In the genomic region with DNA sequence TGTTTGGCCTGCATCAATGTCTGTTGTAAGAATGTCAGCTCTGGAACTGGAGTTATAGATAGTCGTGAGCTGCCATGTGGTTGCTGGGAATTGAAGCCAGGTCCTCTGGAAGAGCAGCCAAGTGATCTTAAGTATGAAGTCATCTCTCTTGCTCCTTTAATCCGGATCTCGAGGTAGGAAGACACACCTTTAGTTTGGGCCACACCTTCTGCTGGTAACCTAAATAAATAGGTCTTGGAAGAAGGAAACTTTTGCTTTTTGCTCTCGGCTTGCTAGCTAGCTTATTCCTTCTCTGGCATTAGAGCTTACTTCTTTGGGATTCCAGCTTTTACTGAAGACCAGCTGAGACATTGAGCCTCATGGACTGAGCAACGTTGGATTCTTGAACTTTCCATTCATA, we compare ENCODE assay signal across 7 mouse cellular contexts. TPM values are rescaled to one million over a fixed set of nuclear protein-coding genes. Genes with fewer than 3 reads are reported as not detected.
DNase-seq lines count a peak whose midpoint lies in the region; ATAC-seq and TF ChIP-seq lines count a peak whose summit lies in the region.

A gene (plus strand): TSS at position 301 of the 400 bp plus-strand sequence.

- no peaks in the 10 kb centered on the region for H3K36me3 ChIP-seq in ES-E14 (ENCODE audit: control insufficient read depth, insufficient read depth, low read length, poor library complexity, severe bottlenecking)
- no peaks in the 10 kb centered on the region for H3K36me3 ChIP-seq in forebrain, embryonic 13.5 days (ENCODE audit: poor library complexity, severe bottlenecking)
- no peaks in the 10 kb centered on the region for H3K36me3 ChIP-seq in hindbrain, embryonic 10.5 days
- no peaks in the 10 kb centered on the region for H3K36me3 ChIP-seq in macrophage (ENCODE audit: inconsistent target)

- H3K9me3 ChIP-seq in ES-E14 (ENCODE audit: control insufficient read depth, insufficient read depth, low read depth, low read length), result no peaks in the 10 kb centered on the region
- H3K9me3 ChIP-seq in forebrain, embryonic 13.5 days (replicated peaks), result no peaks in the 10 kb centered on the region
- H3K9me3 ChIP-seq in hindbrain, embryonic 10.5 days, result no peaks in the 10 kb centered on the region

- H3K27me3 ChIP-seq in forebrain, embryonic 13.5 days, result no peaks in the 10 kb centered on the region
- H3K27me3 ChIP-seq in hindbrain, embryonic 10.5 days (ENCODE audit: insufficient read depth, poor library complexity, severe bottlenecking), result no peaks in the 10 kb centered on the region

- in situ Hi-C loops in ES-E14 (cut with MboI; ENCODE audit: low sequenced_read_pairs in 2 of 2, unreplicated experiment in 2 of 2), result no loop called here

- H3K79me2 ChIP-seq in macrophage (ENCODE audit: inconsistent target), result peaks cover 2% of the 10 kb centered on the region

- H3K27ac ChIP-seq in ES-E14 (ENCODE audit: insufficient read depth, low read depth, low read length, poor library complexity, severe bottlenecking), result no peak within 1 kb of the TSS
- no peak within 1 kb of the TSS for H3K27ac ChIP-seq in forebrain, embryonic 13.5 days
- H3K27ac ChIP-seq in hindbrain, embryonic 10.5 days, result no peak within 1 kb of the TSS
- H3K27ac ChIP-seq in macrophage, result no peak within 1 kb of the TSS

- DNase-seq in ES-E14 (ENCODE audit: low read depth, low spot score), result no peak
- DNase-seq in hindbrain, embryonic 10.5 days (ENCODE audit: low spot score), result no peak
- DNase-seq in cerebellum, adult 11 months, result no peak
- no peak for DNase-seq in B cell, adult 2 months

- no peak for ATAC-seq in CD4-positive, CD25-positive, alpha-beta regulatory T cell, adult 4 months
- no peak for ATAC-seq in forebrain, embryonic 13.5 days

- H3K4me2 ChIP-seq in forebrain, embryonic 13.5 days, result no peak within 1 kb of the TSS

- H3K4me3 ChIP-seq in ES-E14 (ENCODE audit: insufficient read depth in 1 of 2, low read depth in 1 of 2, low read length in 2 of 2, poor library complexity in 1 of 2, severe bottlenecking in 1 of 2) (no peak within 1 kb of the TSS), macrophage (ENCODE audit: inconsistent target) (no peak within 1 kb of the TSS)
- no peak within 1 kb of the TSS for H3K4me3 ChIP-seq in forebrain, embryonic 13.5 days
- H3K4me3 ChIP-seq in hindbrain, embryonic 10.5 days, result no peak within 1 kb of the TSS

- 76% methylated on average over 5 of the region's 5 CpGs for WGBS in forebrain, embryonic 13.5 days
- 80% methylated on average over 5 of the region's 5 CpGs for WGBS in hindbrain, embryonic 10.5 days
- 97% methylated on average over 5 of the region's 5 CpGs for WGBS in macrophage (ENCODE audit: missing documents)

- no peak within 1 kb of the TSS for H3K9ac ChIP-seq in ES-E14 (ENCODE audit: insufficient read depth, low read depth, low read length, poor library complexity, severe bottlenecking)
- H3K9ac ChIP-seq in forebrain, embryonic 13.5 days, result no peak within 1 kb of the TSS

- no peaks in the 10 kb centered on the region for H3K4me1 ChIP-seq in ES-E14 (ENCODE audit: control insufficient read depth in 2 of 2, insufficient read depth in 2 of 2, low read length in 2 of 2, poor library complexity in 1 of 2)
- H3K4me1 ChIP-seq in forebrain, embryonic 13.5 days, result peaks cover 5% of the 10 kb centered on the region
- 0 out of 2 replicates have a peak, but pooled peaks cover 2% of the 10 kb centered on the region for H3K4me1 ChIP-seq in hindbrain, embryonic 10.5 days (replicated peaks)

TF ChIP-seq in ES-E14, 5 proteins besides CTCF, POLR2A, EP300 and RAD21:
- TF ChIP-seq ZC3H11A (IDR thresholded peaks at IDR 0.05; ENCODE audit: borderline replicate concordance, low read depth, low read length) (no peak), MAFK (IDR thresholded peaks at IDR 0.05; ENCODE audit: insufficient read depth, low read depth, low read length) (no peak), ZNF384 (IDR thresholded peaks at IDR 0.05; ENCODE audit: low read depth, low read length) (no peak), HCFC1 (IDR thresholded peaks at IDR 0.05; ENCODE audit: borderline replicate concordance, insufficient read depth, low read length) (no peak), CHD2 (IDR thresholded peaks at IDR 0.05; ENCODE audit: low read depth, low read length) (no peak)

RNA-seq across cellular contexts. Expression of the gene that starts here (rescaled TPM):
- polyA plus RNA-seq in CD4-positive, CD25-positive, alpha-beta regulatory T cell, adult 4 months (2017; shearing (Covaris generic)), result 10 to 100 TPM; 46.4 to 51.4 TPM
- 36.8 and 39.8 TPM in 2 replicates for total RNA-seq in ES-E14 (2012; rRNA removed)
- polyA plus RNA-seq in forebrain, embryonic 13.5 days (2015; fragmentation: Nextera tagmentation; extraction: Ambion mirVana), result 33.7 and 33.8 TPM in 2 replicates
- polyA plus RNA-seq in hindbrain, embryonic 10.5 days (2016; fragmentation: Nextera tagmentation; extraction: Ambion mirVana), result 20.2 and 26.2 TPM in 2 replicates
- 100 to 1,000 TPM; 101 to 296 (median 228) TPM for total RNA-seq in macrophage (2018; cell fraction: chromatin; rRNA removed)
- 10 to 100 TPM; 22.0 to 43.9 (median 35.1) TPM for total RNA-seq in macrophage (2018; cell fraction: cytosol; rRNA removed)
- total RNA-seq in macrophage (2018; cell fraction: nucleus; rRNA removed), result 100 to 1,000 TPM in 25 of 26 experiments, 10 to 100 TPM in 1; 97.0 to 183 (median 126) TPM
- polyA plus RNA-seq in macrophage (2018), result 37.2 to 81.1 TPM (median 37.2 TPM) in 3 replicates
